Mouse (Mus musculus) MEL (cell line): ENCODE data around the gene Vdac1. TPM values are rescaled to one million over a fixed set of nuclear protein-coding genes. Genes with fewer than 3 reads are reported as not detected.

Experiments
- DNase-seq: peaks from one replicate; pipeline ENCODE4 v3.0.0; 2011; ENCODE audit warnings: low read depth, low spot score
- H3K27ac ChIP-seq: 2 replicates; pipeline ENCODE4 v1.5.1; 2012; ENCODE audit warnings: low read depth, mild to moderate bottlenecking, control low read depth, low read length, moderate library complexity; ENCODE audit not compliant: control insufficient read depth
- H3K27me3 ChIP-seq, 2 experiments: fragments of 150-350 bp in 1 of 2; sonication (generic) in 1 of 2; 2 replicates each; pipeline ENCODE4 v1.6.1; 2012; ENCODE audit warnings: low read length in 2 of 2, mild to moderate bottlenecking in 2 of 2, improper control_type of control experiment in 1 of 2, moderate library complexity in 1 of 2; ENCODE audit not compliant: insufficient read depth in 2 of 2, control insufficient read depth in 1 of 2
- H3K36me3 ChIP-seq, 2 experiments: 2 replicates each; pipeline ENCODE4 v1.6.1; 2012 to 2014; ENCODE audit warnings: low read length in 2 of 2, improper control_type of control experiment in 1 of 2, inconsistent platforms in 1 of 2, mild to moderate bottlenecking in 1 of 2; ENCODE audit not compliant: insufficient read depth in 2 of 2, control insufficient read depth in 1 of 2
- H3K4me1 ChIP-seq, 2 experiments: fragments of 150-350 bp in 1 of 2; sonication (generic) in 1 of 2; 2 replicates each; pipeline ENCODE4 v1.6.1; 2012; ENCODE audit warnings: low read length in 2 of 2, improper control_type of control experiment in 1 of 2, mild to moderate bottlenecking in 1 of 2; ENCODE audit not compliant: insufficient read depth in 2 of 2, control insufficient read depth in 1 of 2
- H3K4me3 ChIP-seq, 2 experiments: fragments of 150-350 bp in 1 of 2; sonication (generic) in 1 of 2; 2 replicates each; pipeline ENCODE4 v1.5.1; 2012; ENCODE audit warnings: low read depth in 2 of 2, low read length in 2 of 2, mild to moderate bottlenecking in 2 of 2, moderate library complexity in 2 of 2, control low read depth in 1 of 2, improper control_type of control experiment in 1 of 2; ENCODE audit not compliant: control insufficient read depth in 1 of 2, insufficient read depth in 1 of 2
- H3K79me2 ChIP-seq: 2 replicates; pipeline ENCODE4 v1.6.1; 2012; ENCODE audit warnings: mild to moderate bottlenecking, low read length, moderate library complexity; ENCODE audit not compliant: control insufficient read depth, poor library complexity, insufficient read depth
- H3K9ac ChIP-seq: 2 replicates; pipeline ENCODE4 v1.6.1; 2012; ENCODE audit warnings: low read depth, mild to moderate bottlenecking, control low read depth, low read length, moderate library complexity; ENCODE audit not compliant: control insufficient read depth, poor library complexity, severe bottlenecking
- H3K9me3 ChIP-seq: fragments of 150-350 bp; sonication (generic); replicated peaks from 2 replicates; pipeline ENCODE4 v1.6.1; 2012; ENCODE audit warnings: mild to moderate bottlenecking, low read length, improper control_type of control experiment, moderate library complexity; ENCODE audit not compliant: insufficient read depth
- BHLHE40 ChIP-seq: IDR thresholded peaks from 2 replicates; pipeline ENCODE4 v1.6.1; 2012; ENCODE audit warnings: low read depth, mild to moderate bottlenecking, inconsistent platforms, low read length, improper control_type of control experiment, borderline replicate concordance
- CHD1 ChIP-seq: IDR thresholded peaks from 2 replicates; pipeline ENCODE4 v1.6.1; 2012; ENCODE audit warnings: low read depth, mild to moderate bottlenecking, inconsistent platforms, low read length, improper control_type of control experiment
- CHD2 ChIP-seq: IDR thresholded peaks from 2 replicates; pipeline ENCODE4 v1.6.1; 2011; ENCODE audit warnings: low read length, improper control_type of control experiment
- CTCF ChIP-seq, 3 experiments: IDR thresholded peaks in 2 of 3; conservative IDR thresholded peaks in 1 of 3; 2 replicates each; pipeline ENCODE4 v1.5.1; 2011 to 2012; ENCODE audit warnings: low read length in 3 of 3, low read depth in 2 of 3, mild to moderate bottlenecking in 2 of 3, improper control_type of control experiment in 1 of 3, inconsistent platforms in 1 of 3, mixed read lengths in 1 of 3, moderate library complexity in 1 of 3; ENCODE audit not compliant: control insufficient read depth in 1 of 3, insufficient read depth in 1 of 3, poor library complexity in 1 of 3, severe bottlenecking in 1 of 3
- E2F4 ChIP-seq: IDR thresholded peaks from 2 replicates; pipeline ENCODE4 v1.6.1; 2011; ENCODE audit warnings: low read depth, low read length, improper control_type of control experiment, borderline replicate concordance
- ELF1 ChIP-seq: IDR thresholded peaks from 2 replicates; pipeline ENCODE4 v1.6.1; 2014; ENCODE audit warnings: low read depth, mild to moderate bottlenecking, inconsistent platforms, low read length, improper control_type of control experiment, moderate library complexity
- EP300 ChIP-seq, 2 experiments: IDR thresholded peaks; 2 replicates each; pipeline ENCODE4 v1.6.1; 2011; ENCODE audit warnings: improper control_type of control experiment in 2 of 2, low read length in 2 of 2, low read depth in 1 of 2, mild to moderate bottlenecking in 1 of 2
- ETS1 ChIP-seq: IDR thresholded peaks from 2 replicates; pipeline ENCODE4 v1.6.1; 2012; ENCODE audit warnings: low read depth, mild to moderate bottlenecking, inconsistent platforms, low read length, improper control_type of control experiment, moderate library complexity
- GABPA ChIP-seq: IDR thresholded peaks from 2 replicates; pipeline ENCODE4 v1.6.1; 2012; ENCODE audit warnings: low read depth, mild to moderate bottlenecking, inconsistent platforms, low read length, improper control_type of control experiment, moderate library complexity
- GATA1 ChIP-seq: IDR thresholded peaks from 2 replicates; pipeline ENCODE4 v1.6.1; 2011; ENCODE audit warnings: low read depth, low read length, improper control_type of control experiment
- JUND ChIP-seq: IDR thresholded peaks from 2 replicates; pipeline ENCODE4 v1.6.1; 2011; ENCODE audit warnings: low read depth, mild to moderate bottlenecking, improper control_type of control experiment, low read length
- KAT2A ChIP-seq: conservative IDR thresholded peaks from 2 replicates; pipeline ENCODE4 v1.6.1; 2012; ENCODE audit warnings: low read depth, low read length, improper control_type of control experiment, inconsistent platforms
- MAFK ChIP-seq: IDR thresholded peaks from 2 replicates; pipeline ENCODE4 v1.6.1; 2011; ENCODE audit warnings: low read depth, mild to moderate bottlenecking, low read length, improper control_type of control experiment, borderline replicate concordance
- MAX ChIP-seq: IDR thresholded peaks from 2 replicates; pipeline ENCODE4 v1.6.1; 2011; ENCODE audit warnings: low read length, improper control_type of control experiment
- MAZ ChIP-seq: IDR thresholded peaks from 2 replicates; pipeline ENCODE4 v1.6.1; 2012; ENCODE audit warnings: low read depth, mild to moderate bottlenecking, inconsistent platforms, low read length, improper control_type of control experiment
- MEF2A ChIP-seq: IDR thresholded peaks from 2 replicates; pipeline ENCODE4 v1.6.1; 2014; ENCODE audit warnings: low read depth, mild to moderate bottlenecking, inconsistent platforms, low read length, improper control_type of control experiment; ENCODE audit not compliant: poor library complexity, insufficient replicate concordance, severe bottlenecking; ENCODE audit errors: extremely low read depth
- MXI1 ChIP-seq: IDR thresholded peaks from 2 replicates; pipeline ENCODE4 v1.6.1; 2011; ENCODE audit warnings: mild to moderate bottlenecking, low read depth, low read length, improper control_type of control experiment
- MYB ChIP-seq: IDR thresholded peaks from 2 replicates; pipeline ENCODE4 v1.6.1; 2011; ENCODE audit warnings: mild to moderate bottlenecking, low read depth, low read length, improper control_type of control experiment
- MYC ChIP-seq: IDR thresholded peaks from 2 replicates; pipeline ENCODE4 v1.6.1; 2011; ENCODE audit warnings: low read depth, mild to moderate bottlenecking, low read length, improper control_type of control experiment, moderate library complexity
- NELFE ChIP-seq: IDR thresholded peaks from 2 replicates; pipeline ENCODE4 v1.6.1; 2011; ENCODE audit warnings: low read depth, low read length, improper control_type of control experiment
- NRF1 ChIP-seq: IDR thresholded peaks from 2 replicates; pipeline ENCODE4 v1.6.1; 2014; ENCODE audit warnings: low read depth, mild to moderate bottlenecking, inconsistent platforms, low read length, improper control_type of control experiment, moderate library complexity; ENCODE audit not compliant: poor library complexity, insufficient read depth, severe bottlenecking
- POLR2A ChIP-seq, 2 experiments: IDR thresholded peaks; 2 replicates each; pipeline ENCODE4 v1.6.1; 2011 to 2012; ENCODE audit warnings: low read length in 2 of 2, mild to moderate bottlenecking in 2 of 2, control low read depth in 1 of 2, improper control_type of control experiment in 1 of 2, low read depth in 1 of 2, moderate library complexity in 1 of 2; ENCODE audit not compliant: control insufficient read depth in 1 of 2, insufficient read depth in 1 of 2, poor library complexity in 1 of 2
- POLR2AphosphoS2 ChIP-seq: IDR thresholded peaks from 2 replicates; pipeline ENCODE4 v1.6.1; 2011; ENCODE audit warnings: low read length, improper control_type of control experiment
- POLR2AphosphoS5 ChIP-seq: IDR thresholded peaks from 2 replicates; pipeline ENCODE4 v1.6.1; 2012; ENCODE audit warnings: low read depth, borderline replicate concordance, mild to moderate bottlenecking, inconsistent platforms, low read length, moderate library complexity, mixed read lengths
- RCOR1 ChIP-seq: IDR thresholded peaks from 2 replicates; pipeline ENCODE4 v1.6.1; 2012; ENCODE audit warnings: low read depth, mild to moderate bottlenecking, inconsistent platforms, low read length, improper control_type of control experiment
- SIN3A ChIP-seq: IDR thresholded peaks from 2 replicates; pipeline ENCODE4 v1.6.1; 2012; ENCODE audit warnings: low read length, improper control_type of control experiment, inconsistent platforms
- SMC3 ChIP-seq: IDR thresholded peaks from 2 replicates; pipeline ENCODE4 v1.6.1; 2011; ENCODE audit warnings: low read depth, low read length, improper control_type of control experiment
- TAL1 ChIP-seq: IDR thresholded peaks from 2 replicates; pipeline ENCODE4 v1.6.1; 2012; ENCODE audit warnings: mild to moderate bottlenecking, inconsistent platforms, low read length, moderate library complexity, mixed read lengths
- TBP ChIP-seq: IDR thresholded peaks from 2 replicates; pipeline ENCODE4 v1.8.0; 2011; ENCODE audit warnings: low read depth, low read length, improper control_type of control experiment
- UBTF ChIP-seq: IDR thresholded peaks from 2 replicates; pipeline ENCODE4 v1.6.1; 2012; ENCODE audit warnings: low read depth, mild to moderate bottlenecking, inconsistent platforms, low read length, improper control_type of control experiment, moderate library complexity, borderline replicate concordance; ENCODE audit not compliant: insufficient read depth
- USF1 ChIP-seq: IDR thresholded peaks from 2 replicates; pipeline ENCODE4 v1.6.1; 2014; ENCODE audit warnings: low read depth, mild to moderate bottlenecking, inconsistent platforms, low read length, improper control_type of control experiment, moderate library complexity
- USF2 ChIP-seq, 2 experiments: IDR thresholded peaks; 2 replicates each; pipeline ENCODE4 v1.6.1; 2011 to 2012; ENCODE audit warnings: improper control_type of control experiment in 2 of 2, low read length in 2 of 2, borderline replicate concordance in 1 of 2, inconsistent platforms in 1 of 2, low read depth in 1 of 2, mild to moderate bottlenecking in 1 of 2; ENCODE audit not compliant: insufficient read depth in 1 of 2
- ZC3H11A ChIP-seq: IDR thresholded peaks from 2 replicates; pipeline ENCODE4 v1.6.1; 2012; ENCODE audit warnings: low read depth, mild to moderate bottlenecking, inconsistent platforms, low read length, improper control_type of control experiment
- ZKSCAN1 ChIP-seq: IDR thresholded peaks from 2 replicates; pipeline ENCODE4 v1.6.1; 2012; ENCODE audit warnings: low read depth, mild to moderate bottlenecking, inconsistent platforms, low read length, improper control_type of control experiment, moderate library complexity
- ZMIZ1 ChIP-seq: IDR thresholded peaks from 2 replicates; pipeline ENCODE4 v1.6.1; 2012; ENCODE audit warnings: low read depth, mild to moderate bottlenecking, inconsistent platforms, low read length, improper control_type of control experiment, moderate library complexity
- ZNF384 ChIP-seq: IDR thresholded peaks from 2 replicates; pipeline ENCODE4 v1.6.1; 2012; ENCODE audit warnings: low read depth, mild to moderate bottlenecking, inconsistent platforms, low read length, improper control_type of control experiment
- polyA plus RNA-seq, 2 experiments: library from polyadenylated mRNA; stranded (reverse) in 1 of 2; unstranded in 1 of 2; fragments of >175 nt in 1 of 2; fragments of >200 nt in 1 of 2; gene quantifications; 2 replicates each; pipeline versions ENCODE4 v1.2.1 to v1.2.4; 2012; ENCODE audit warnings: low replicate concordance in 2 of 2, low read depth in 1 of 2; ENCODE audit not compliant: insufficient read length in 2 of 2, insufficient read depth in 1 of 2, missing spikeins in 1 of 2
- total RNA-seq: library from RNA; depleted of rRNA; stranded (reverse); fragments of 300-350 nt; gene quantifications from 2 replicates; pipeline ENCODE4 v1.2.3, GENCODE M21; 2012

Gene Vdac1
- total and polyA plus RNA-seq, 3 experiments: 257 to 389 (median 381) TPM

- H3K27me3 ChIP-seq: no peaks in the 10 kb centered on the region
- peak overlapping the region; percentile 84 for H3K9ac ChIP-seq
- no peak for DNase-seq
- peaks cover 0 to 22% of the 10 kb centered on the region in 2 experiments; a peak in 2 of 4 replicates for H3K36me3 ChIP-seq
- peaks cover 11 to 25% of the 10 kb centered on the region in 2 experiments for H3K4me1 ChIP-seq
- peak overlapping the region; percentile 78 for H3K27ac ChIP-seq
- peak overlapping the region; percentile 72 to 81 for H3K4me3 ChIP-seq
- no peaks in the 10 kb centered on the region for H3K9me3 ChIP-seq
- peaks cover 45% of the 10 kb centered on the region for H3K79me2 ChIP-seq
- 0 out of 4 replicates have a peak, but pooled peaks of 1 of the 2 experiments have one; percentile 17 for TF ChIP-seq EP300 (IDR thresholded peaks at IDR 0.05; ENCODE audit: low read depth in 1 of 2, low read length in 2 of 2)
- no peak for TF ChIP-seq GABPA
- TF ChIP-seq MAFK: no peak
- no peak for TF ChIP-seq SMC3
- peak; percentile 98 for TF ChIP-seq MAX
- TF ChIP-seq ZC3H11A: no peak
- TF ChIP-seq TAL1: no peak
- TF ChIP-seq UBTF: no peak
- no peak for TF ChIP-seq KAT2A
- TF ChIP-seq CHD1: no peak
- TF ChIP-seq ETS1: peak; percentile 50; the same call in 1 of the 2 replicates
- peak; percentile 98 for TF ChIP-seq MYC
- no peak for TF ChIP-seq NRF1
- no peak for TF ChIP-seq POLR2AphosphoS5
- peak; percentile 64; the same call in 1 of the 2 replicates for TF ChIP-seq BHLHE40
- 0 out of 2 replicates have a peak, but pooled peaks have one; percentile 29 for TF ChIP-seq JUND
- no peak for TF ChIP-seq E2F4
- TF ChIP-seq NELFE: no peak
- no peak for TF ChIP-seq RCOR1
- no peak for TF ChIP-seq POLR2A (IDR thresholded peaks at IDR 0.05; ENCODE audit: control insufficient read depth in 1 of 2, insufficient read depth in 1 of 2, low read depth in 1 of 2, low read length in 2 of 2, poor library complexity in 1 of 2)
- TF ChIP-seq ZMIZ1: no peak
- peak; percentile 82 for TF ChIP-seq USF1
- TF ChIP-seq MEF2A: no peak
- TF ChIP-seq GATA1: no peak
- TF ChIP-seq MXI1: peak; percentile 96
- no peak for TF ChIP-seq MAZ
- TF ChIP-seq CHD2: no peak
- TF ChIP-seq ZKSCAN1: no peak
- no peak for TF ChIP-seq TBP
- TF ChIP-seq ZNF384: no peak
- TF ChIP-seq CTCF (IDR thresholded peaks at IDR 0.05 in 2 of 3, conservative IDR thresholded peaks at IDR 0.05 in 1 of 3; ENCODE audit: control insufficient read depth in 1 of 3, insufficient read depth in 1 of 3, low read depth in 2 of 3, low read length in 3 of 3, poor library complexity in 1 of 3, severe bottlenecking in 1 of 3): no peak
- TF ChIP-seq ELF1: no peak
- TF ChIP-seq USF2 (IDR thresholded peaks at IDR 0.05; ENCODE audit: borderline replicate concordance in 1 of 2, insufficient read depth in 1 of 2, low read depth in 1 of 2, low read length in 2 of 2): peak in 1 of 2 experiments; percentile 19; a peak in 1 of 4 replicates
- TF ChIP-seq POLR2AphosphoS2: no peak
- TF ChIP-seq MYB: no peak
- no peak; the same call in 1 of the 2 replicates for TF ChIP-seq SIN3A
Measured at GRCm38 (mm10) chr11:52359686-52360470, 782 bp upstream of the Vdac1 start.
